Mouse (Mus musculus) bone marrow, adult 2 months (tissue): ENCODE measurements around the gene Catsper1.

Experiments
- CTCF ChIP-seq: fragments of 200-500 bp; IDR thresholded peaks from 2 replicates; pipeline ENCODE4 v1.5.1; 2011; ENCODE audit warnings: low read length, control low read depth; ENCODE audit not compliant: control insufficient read depth, insufficient read depth
- POLR2A ChIP-seq: fragments of 200-500 bp; IDR thresholded peaks from 2 replicates; pipeline ENCODE4 v1.6.1; 2011; ENCODE audit warnings: low read depth, mild to moderate bottlenecking, control low read depth, low read length, borderline replicate concordance; ENCODE audit not compliant: control insufficient read depth

GRCm38 (mm10) chr19:5388011-5388441 is 52.5 kb downstream of the Catsper1 start:
- TF ChIP-seq CTCF (no peak), POLR2A (no peak)
